Mouse (Mus musculus): ENCODE results near the gene Ttc26.
A peak's percentile ranks its signal among the peaks of the same experiment; 100 is the strongest.

Gene Ttc26

DNA sequence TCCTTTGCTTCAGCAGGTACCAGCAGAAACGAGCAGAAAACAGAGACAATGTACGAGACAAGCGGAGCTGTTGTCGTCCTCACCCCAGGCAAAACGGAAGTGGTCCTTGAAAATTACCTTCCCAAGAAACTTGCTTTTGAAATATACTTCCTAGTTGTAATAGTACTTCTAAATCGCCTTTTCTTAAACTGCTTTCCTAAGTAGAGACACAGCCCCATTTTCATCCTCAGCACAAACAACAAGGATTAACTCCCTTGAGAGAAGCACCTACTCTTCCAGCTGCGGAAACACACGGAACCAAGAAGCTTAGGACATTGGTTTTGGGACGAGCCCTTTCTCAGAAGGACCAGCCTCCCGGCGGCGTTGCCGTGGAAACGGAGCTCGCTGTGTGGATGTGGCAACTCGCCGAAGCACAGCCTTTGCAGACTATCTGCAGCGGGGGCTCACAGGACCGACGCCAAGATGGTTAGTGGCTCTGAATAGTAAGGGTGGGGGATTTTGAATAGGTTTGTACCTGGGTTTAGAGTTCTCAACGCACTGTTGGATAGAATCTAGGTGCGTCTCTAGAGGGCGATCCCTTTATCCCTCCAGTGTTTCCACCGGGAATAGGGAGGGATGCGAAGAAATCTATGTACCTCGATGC, at the start of gene Ttc26:
TSS of gene Ttc26 (plus strand) at position 341 of the 643 bp plus-strand sequence.
- peak; percentile 59 to 65 for DNase-seq (ENCODE audit: low spot score in 2 of 2)

DNA sequence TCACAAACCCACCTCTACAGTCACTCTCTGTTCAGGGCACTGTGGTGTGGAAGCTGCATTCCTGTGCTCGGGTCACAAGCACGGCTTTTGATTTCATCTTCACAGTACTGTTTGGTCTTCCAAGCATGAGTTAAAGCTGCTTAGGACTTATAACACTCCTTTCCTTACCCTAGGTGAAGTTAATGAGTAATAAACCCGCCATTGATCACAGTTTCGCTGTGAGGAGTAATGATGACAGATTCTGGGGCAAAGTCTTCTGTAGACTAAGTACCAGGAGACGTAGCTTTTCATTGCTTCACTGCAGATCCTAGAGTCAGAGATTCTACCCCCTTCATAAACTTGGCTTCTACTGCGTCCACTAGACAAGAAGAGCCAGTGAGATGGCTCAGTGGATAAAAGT, 46.0 kb upstream of the Ttc26 start:
- no peak for DNase-seq (ENCODE audit: low spot score in 2 of 2)

DNA sequence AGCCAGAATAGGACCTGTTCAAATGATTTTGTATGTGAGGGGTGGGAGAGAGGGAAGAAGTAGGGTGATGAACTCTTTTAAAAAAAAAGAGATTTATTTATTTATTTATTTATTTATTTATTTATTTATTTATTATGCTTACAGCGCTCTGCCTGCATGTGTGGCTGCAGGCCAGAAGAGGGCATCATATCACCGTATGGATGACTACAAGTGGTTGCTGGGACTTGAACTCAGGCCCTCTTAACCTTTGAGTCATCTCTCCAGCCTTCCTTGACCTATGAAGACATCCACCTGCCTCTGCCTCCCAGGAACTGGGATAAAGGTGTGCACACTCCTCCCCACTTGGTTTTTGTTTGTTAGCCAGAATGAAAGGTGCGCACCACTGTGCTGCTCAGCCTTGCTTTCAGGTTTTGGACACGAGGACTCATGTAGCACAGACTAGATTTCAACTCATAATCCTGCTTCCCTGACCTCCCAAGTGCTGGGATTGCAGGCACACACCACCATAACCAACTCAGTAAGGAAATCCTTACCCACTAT, 44.0 kb upstream of the Ttc26 start:
- no peak for DNase-seq (ENCODE audit: low spot score in 2 of 2)

DNA sequence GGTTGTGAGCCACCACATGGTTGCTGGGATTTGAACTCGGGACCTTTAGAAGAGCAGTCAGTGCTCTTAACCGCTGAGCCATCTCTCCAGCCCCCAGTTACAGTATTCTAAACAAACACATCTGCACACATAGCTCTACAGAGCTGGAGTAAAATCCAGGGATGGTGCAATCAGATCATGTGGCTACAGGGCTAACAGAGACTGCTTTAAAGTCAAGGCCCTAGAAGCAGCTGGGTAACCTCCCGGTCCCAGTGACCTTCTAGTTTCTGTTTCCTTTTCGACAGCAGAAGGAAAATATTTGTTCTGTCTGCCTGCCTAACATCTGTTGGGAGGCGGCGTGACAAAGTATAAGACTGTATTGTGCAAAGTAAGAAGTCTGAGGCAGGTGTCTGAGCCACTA, 43.3 kb upstream of the Ttc26 start:
- no peak for DNase-seq (ENCODE audit: low spot score in 2 of 2)

DNA sequence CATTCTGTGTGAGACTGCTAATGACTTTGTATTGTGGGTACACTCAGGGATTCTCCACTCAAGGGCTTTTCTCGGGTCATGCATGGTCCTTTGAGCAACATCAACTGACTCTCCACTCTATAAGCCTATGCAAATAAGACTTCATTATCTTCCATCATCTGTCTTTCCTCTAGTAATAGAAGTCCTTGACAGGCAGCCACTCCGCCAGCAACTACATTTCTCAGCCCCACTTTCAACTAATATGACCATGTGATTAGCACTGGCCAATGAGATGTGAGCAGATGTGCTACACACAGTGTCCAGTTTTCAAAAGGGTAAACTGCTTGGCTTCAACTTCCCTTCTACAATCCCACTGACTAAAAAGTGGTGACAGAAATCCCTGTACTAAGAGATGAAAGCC, 42.2 kb upstream of the Ttc26 start:
- no peak for DNase-seq (ENCODE audit: low spot score in 2 of 2)

DNA sequence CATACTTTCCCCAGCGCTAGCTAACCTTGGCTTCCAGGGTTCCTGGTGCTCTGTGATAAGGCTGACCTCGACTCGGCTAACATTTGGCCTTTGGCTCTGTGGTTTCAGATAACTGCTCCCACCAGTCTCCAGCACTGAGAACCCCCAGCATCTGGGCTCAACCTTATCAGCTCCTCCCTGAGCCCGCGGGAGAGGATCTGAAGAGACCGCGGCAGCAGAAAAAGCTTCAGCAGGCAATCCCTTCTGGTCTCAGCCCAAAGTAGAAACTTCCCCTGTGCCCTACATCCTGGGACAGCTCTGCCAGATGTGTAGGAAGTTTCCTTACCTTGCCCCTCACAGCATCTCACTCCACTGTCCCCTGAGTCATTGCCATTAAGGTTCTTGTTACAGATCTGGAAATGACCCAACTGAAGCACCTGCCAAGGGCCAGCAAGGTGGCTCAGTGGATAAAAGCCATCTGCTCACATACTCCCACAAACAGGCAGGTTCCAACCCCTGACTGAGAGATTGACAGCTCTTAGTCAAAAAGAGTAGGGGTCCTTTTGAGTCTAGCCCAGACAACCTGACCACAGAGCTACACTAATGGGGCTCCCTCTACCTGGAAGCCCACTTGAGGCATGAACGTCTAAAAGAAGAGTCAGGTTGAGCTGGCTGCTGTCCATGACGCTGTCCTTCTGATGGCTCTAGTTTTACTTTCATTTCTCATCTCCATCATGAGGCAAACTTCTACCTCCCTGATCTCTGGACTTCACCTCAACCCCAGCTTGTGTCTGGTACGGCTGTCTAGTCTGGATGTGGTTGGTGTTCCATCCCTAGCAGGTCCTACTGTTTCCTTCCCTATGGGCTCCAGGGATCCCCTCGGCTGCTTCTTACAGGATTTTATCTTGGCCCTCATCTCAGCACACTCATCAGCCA, 39.3 kb upstream of the Ttc26 start:
- DNase-seq (ENCODE audit: low spot score in 2 of 2), result no peak

DNA sequence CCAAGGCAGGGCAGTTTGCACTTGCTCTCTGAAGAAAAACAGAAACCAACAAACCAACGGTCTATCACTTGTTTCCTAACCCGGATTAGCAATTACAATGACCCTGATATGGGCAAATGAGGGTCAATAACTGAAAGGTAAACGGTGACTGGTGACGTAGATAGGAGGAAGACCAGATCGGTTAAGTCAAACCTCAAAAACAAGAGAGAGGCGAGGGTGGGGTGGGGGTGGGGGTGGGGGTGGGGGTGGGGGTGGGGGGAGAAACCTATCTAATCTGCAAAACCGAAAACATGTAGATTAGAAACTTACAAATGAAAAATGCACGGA, 38.6 kb upstream of the Ttc26 start:
- no peak for DNase-seq (ENCODE audit: low spot score in 2 of 2)

DNA sequence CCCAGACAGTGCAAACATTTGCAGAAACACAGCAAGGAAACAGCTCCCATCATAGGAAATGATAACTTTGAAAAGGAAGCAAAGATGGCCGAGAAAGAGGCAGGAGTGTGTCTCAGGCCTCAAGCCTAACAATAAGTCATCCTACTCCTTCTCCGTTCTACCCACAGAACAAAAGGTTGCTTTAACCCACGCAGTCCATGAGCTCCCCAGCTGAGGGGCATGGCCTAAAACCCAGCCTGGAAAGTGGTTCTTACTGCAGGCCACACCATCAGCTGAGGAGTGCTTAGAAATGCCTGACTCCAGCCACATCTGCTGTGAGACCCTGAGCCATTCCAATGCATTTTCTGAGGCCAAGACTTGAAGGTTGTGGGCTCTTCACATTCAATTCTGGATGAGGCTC, 37.7 kb upstream of the Ttc26 start:
- DNase-seq (ENCODE audit: low spot score in 2 of 2), result no peak

DNA sequence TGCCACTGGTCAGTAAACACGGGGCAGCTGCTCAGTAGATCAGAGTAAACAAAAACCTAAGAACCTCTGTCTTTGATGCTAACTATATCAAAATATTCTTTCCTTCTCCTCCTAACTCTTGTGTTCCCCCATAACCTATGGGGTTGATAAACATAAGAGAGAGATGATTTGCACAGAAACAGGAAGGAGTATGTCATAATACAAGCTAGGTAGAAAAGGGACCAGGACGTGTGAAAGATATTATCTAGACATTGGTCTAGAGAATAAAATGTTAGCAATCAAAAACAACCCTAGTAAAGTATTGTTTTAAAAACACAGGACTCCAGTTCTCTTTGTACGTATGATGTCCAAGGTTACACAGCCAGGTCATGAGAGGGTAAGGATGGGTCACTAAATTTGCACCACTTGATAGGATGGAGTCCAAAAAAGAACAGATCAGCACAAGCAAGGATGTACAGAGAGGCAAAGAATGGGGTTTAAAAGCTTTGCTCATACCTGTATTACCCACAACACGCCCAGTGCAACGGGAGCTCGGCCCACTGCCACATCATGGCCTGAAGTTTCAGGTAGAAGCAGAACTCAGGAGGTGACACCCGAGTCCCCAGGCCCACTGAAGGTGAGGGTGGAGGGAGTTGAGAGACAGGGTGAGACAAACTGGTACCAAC, 37.1 kb upstream of the Ttc26 start:
- DNase-seq (ENCODE audit: low spot score in 2 of 2), result no peak

DNA sequence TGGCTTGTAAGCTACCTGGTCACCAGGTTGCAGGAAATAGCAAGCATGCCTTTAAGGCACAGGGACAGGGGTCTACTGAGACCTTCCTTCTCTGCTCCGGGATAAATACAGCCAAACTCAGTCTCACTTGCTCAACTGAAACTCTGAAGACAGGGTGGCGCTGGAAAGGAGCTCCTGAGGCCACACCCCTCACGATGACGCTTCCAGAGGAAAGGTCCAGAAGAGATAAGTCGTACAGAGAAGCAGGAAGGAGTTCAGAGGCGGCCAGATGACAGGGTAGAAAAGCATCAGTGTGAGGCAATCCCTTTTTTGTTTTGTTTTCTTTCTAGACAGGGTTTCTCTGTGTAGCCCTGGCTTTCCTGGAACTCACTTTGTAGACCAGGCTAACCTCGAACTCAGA, 35.5 kb upstream of the Ttc26 start:
- DNase-seq (ENCODE audit: low spot score in 2 of 2), result no peak

DNA sequence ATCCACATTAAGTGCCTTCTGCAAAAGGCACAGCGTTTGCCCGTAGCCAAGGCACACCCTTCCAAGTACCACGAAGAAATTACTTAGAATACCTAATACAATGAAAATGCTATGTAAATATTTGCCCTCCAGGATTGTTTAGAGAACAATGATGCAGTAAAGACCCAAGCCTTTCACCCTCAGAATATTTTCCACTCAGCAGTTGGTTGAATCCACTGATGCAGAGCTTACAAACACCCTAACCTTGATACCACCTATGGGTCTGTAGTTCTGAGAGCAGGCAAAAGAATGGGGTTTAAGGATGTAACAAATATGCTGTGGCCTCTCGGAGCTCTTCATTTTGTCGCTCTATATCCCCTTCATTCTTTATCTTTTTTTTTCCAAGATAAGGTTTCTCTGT, 33.4 kb upstream of the Ttc26 start:
- no peak for DNase-seq (ENCODE audit: low spot score in 2 of 2)

DNA sequence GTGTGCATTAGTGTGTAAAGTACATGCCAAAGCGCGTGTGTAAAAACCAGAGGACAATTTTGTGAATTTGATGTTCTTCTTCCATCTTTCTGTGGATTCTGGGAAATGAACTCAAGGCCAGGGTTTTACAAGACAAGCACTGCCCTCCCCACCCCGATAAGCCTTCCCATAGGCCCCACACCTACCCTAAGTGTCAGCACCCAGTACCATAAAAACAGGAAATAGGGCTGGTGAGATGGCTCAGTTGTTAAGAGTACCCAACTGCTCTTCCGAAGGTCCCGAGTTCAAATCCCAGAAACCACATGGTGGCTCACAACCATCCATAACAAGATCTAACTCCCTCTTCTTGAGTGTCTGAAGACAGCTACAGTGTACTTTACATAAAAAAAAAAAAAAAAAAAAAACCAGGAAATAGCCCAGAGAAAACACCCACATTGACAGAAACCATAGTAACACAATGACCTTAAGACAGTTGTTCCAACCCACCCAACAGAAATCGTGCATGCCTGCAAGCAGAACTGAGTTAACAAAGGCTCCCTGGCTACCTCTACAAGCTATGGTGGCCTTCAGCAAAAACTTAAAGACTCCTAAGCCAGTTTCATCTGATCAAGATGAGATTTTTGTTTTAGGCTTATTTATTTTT, 32.3 kb upstream of the Ttc26 start:
- DNase-seq (ENCODE audit: low spot score in 2 of 2), result no peak

DNA sequence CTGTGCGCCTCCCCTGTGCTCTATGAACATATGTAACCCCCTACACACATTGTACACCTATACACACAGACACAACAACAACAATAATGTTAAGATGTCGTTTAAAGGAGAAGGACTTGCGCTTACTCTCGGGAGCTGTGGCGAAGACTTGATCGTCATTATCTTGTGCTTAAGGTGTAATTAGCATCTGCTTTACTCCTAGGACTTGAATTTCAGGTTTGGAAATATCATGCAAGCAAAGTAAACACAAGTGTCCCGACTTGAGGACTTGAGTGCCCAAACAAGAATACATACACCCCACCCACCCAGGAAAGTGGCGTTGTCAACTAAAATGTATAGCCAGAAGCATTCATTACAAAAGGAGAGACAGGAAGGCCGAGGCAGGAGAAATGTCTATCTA, 31.5 kb upstream of the Ttc26 start:
- no peak for DNase-seq (ENCODE audit: low spot score in 2 of 2)

DNA sequence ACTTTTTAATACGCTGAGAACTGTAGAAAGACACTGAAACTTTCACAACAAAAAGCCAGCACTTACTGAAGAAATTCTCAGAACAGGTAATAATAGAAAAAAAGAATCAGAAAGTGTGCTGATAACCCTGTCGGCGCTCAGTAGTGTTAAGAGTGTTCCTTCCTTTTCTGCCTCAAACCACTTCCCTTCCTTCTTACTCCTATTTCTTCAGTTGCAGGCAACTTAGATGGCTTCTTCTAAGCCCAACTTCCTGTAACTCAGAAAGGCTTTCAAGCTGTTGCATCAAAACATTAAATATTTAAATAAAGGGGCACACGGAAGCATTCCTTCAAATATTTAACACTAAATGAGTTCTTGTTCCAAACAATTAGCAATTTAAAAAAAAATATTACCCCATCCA, 29.3 kb upstream of the Ttc26 start:
- no peak for DNase-seq (ENCODE audit: low spot score in 2 of 2)

DNA sequence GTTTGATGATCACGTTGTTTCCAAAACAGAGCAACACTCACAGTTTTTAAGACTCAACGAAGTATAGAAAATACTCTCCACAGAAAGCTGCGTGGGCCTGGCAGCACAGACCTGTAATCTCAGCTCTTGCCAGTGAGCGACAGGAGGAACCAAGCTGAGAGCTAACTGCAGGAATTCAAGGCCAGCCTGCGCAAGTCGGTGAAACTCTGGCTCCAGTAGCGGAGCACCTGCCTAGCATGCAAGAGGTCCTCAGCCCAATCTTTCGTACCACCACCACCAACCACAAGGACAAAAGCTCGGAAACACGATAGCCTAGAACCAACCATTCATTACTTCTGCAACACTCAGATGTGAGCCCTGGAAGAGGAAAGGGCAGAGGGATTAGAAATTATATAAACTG, 28.8 kb upstream of the Ttc26 start:
- no peak for DNase-seq (ENCODE audit: low spot score in 2 of 2)

DNA sequence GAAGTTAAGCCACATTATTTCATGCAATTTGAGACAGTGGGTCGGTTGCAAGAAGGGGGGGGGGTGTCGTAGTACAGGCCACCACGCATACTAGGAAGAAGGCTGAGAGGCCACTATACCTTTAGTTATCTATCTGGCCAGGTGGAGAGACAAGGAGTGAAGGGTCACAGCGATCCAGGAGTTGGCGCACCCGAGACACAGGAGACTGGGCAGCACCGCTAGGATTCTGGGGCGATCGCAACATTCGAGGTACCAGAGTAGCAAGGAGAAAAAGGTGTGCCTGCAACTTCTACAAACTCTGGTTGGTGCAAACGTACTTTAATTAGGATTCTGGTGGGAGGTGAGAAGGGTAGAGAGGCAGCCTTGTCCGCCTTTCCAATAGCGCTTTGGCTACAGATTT, 28.1 kb upstream of the Ttc26 start:
- no peak for DNase-seq (ENCODE audit: low spot score in 2 of 2)

DNA sequence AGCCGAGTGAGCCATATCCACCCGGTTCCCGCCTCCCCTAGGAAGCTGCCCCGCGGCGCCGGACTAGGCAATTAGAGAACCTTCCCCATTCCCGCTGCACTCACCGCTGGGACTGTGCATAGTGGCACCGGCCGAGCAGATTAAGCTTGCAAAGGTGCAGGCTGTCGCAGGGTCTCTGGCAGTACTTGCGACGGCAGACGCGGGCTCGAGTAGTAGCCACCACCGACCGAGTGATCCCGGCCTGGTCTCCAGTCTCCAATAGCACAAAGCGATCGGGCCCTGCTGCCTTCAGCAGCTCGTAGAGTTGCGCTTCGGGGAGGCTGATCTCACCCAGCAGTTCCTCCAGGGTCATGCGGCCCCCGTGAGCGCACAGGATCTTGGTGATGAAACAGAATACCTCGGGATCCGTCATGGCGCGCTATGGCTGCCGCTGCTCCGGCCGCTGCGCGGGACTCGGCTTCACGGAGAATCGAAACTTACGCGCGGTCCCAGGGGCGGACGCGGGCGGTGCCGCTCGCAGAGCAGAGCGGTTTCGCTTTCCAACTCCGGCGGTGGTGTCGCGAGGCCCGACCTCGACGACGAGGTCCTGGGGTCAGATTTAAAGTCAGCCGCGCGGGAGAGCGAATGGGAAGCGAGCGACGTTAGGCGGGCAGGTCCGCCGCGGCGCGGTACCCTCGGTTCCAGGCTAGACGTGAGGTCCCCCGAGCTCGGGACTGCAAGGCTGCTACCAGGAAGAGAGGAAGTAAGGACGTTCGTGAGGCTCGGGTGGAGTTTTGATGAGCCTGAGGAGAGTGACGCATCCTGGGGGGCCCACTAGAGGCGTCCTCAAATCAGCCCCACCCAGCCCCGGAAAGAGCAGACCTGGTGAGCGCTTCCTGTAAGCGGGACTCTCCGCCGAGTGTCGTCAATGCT, 27.2 kb upstream of the Ttc26 start, which contains the start of gene Zc3hav1:
TSS of gene Zc3hav1 (minus strand) at position 793 of the 912 bp plus-strand sequence.
- DNase-seq (ENCODE audit: low spot score in 2 of 2), result peak; percentile 5 to 10

DNA sequence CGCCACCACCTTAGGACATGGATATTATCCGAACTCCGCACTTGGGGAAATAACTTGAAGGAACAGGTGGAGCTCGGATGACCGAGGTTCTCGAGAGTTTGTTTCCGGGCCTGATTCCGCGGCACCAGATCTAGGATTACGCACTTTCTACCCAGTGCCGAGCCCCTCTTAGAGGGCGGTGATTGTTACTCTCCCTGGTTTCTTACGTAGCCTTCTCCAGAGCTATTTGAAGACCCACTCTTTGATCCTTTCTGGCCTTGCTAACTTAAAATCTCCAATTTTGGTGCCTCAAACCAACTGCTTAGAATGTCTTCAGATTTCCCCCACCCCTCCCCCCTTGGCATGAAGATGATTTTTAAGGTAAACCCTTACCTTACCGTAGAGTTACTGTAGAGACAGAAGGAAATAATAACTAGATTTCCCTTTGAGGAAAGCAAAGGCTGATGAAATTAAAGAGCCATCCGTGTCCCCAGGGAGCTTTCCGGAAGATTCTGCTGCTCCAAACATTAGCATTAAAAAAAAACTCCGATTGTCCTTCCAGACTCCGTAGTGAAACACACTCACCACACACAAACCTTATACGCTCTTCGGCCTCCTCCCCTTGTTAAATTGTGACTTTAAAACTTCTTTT, 26.4 kb upstream of the Ttc26 start:
- no peak for DNase-seq (ENCODE audit: low spot score in 2 of 2)

DNA sequence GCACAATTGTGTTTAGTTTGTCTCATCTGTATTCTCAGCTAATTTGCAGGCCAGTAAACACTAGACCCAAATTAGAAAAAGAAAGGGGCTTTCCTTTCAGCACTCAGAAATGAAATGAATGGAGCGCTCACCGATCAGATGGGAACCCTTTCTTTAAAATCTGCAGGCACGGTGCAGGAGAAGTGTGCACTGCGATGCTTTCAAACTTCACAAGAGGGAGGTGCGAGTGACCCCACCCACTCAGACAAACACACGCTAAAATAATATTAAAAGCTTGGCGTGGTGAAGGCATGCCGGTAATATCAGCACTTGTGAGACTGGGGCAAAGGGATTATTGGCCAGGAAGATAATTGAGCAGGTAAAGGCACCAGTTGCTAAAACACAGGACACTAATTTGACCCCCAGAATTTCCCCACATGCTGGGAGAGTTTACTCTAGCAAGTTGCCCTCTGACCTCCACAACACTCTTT, 25.9 kb upstream of the Ttc26 start:
- DNase-seq (ENCODE audit: low spot score in 2 of 2), result no peak

DNA sequence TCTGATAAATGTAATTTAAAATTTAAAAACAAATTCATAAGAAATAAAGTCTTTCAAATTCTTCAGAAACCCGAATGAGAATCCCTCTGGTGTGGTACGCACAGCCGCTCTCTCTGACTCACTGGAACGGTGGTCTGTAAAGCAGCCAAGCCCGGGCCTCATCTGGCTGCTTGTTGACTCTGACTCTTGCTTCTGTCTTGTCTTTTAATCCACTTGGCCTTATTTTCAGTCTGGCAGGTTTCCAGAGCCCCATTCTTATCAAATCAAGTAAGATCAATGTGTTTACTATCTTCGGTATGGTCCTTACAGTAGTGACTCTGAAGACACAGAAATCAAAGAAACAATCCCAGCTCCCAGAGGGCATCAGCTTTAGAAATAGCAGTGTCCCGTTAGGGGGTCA, 25.4 kb upstream of the Ttc26 start:
- no peak for DNase-seq (ENCODE audit: low spot score in 2 of 2)
